Mouse (Mus musculus) right cerebral cortex, postnatal 4 days (tissue): Measurements from ENCODE around the gene Wnt16.
"Not testable (repeated sequence)": the region's sequence is repeated elsewhere in the genome, so short reads cannot be mapped to it uniquely, and the experiment has no call there.

Experiments
- DNase-seq: peaks from one replicate; pipeline ENCODE4 v3.0.0-alpha.2; 2022

Gene Wnt16

DNA sequence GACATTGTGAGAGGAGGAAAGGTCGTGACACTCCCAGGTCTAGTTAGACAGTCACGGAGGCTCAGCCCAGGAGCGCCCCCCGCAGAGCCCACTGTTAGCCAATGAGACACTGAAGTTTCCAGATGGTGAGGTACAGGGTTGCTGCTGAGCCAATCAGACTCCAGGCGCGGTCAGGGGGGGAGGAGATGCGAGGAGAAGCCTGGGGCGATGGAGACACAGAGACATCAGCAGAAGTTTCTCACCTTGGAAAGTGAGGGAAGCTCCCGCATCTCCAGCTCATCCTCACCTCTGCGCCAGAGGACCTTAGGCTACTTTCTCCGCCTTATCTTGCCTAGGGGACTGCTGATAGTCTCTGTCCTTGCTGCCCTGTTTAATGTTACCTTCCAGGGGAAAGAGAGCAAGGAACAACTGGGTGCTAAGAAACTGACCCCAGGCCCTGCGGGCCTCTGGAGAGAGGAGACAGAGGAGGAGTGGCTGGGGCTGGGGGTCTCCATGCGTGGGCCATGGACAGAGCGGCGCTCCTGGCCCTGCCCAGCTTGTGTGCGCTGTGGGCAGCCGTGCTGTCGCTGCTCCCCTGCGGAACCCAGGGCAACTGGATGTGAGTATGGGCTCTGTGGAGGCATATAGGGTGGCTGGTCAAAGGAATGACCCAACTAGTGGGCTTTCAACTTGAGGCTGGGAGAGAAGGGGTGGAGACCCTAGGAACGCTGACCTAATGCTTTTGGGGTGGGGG is at the start of gene Wnt16:
Wnt16 (plus strand) TSS at position 224 of the 733 bp plus-strand sequence.
- peak; percentile 24 for DNase-seq

DNA sequence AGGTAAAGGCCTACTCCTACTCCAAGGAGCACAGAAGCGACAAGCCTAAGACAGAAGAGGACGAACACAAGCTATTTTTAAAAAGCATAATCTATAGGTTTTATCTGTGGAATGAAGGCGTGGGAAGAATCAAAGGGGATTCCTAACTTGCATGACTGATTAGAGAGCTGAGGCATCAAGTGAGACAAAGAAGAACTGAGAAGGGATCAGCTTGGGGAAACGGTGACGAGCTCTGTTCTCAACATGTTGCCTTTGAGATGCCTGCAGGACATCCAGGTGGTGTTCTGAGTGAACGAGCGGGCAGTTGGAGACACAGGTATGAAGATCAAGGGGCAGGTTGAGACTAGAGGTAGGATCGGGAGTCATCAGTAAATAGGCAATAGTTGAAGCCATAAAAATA is 44.7 kb upstream of the Wnt16 start:
- DNase-seq, result no peak

DNA sequence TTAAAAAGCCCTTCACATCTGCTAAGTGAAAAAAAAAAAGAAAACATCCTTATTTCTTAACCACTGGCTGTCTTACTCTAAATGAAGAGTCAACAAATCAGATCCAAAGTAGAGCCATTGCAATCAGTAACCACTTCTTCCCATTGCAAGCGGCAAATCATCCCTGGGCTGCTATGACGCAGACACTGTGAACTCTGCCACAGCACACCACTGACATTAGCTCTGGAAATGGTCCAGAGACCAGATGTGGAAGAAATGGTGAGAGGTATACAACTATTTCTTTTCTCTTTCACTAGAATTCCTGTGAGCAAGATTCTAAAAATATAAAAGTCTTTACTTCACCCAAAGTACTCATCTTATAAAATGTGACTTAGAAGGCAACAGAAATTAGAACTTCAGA is 41.3 kb upstream of the Wnt16 start:
- no peak for DNase-seq

DNA sequence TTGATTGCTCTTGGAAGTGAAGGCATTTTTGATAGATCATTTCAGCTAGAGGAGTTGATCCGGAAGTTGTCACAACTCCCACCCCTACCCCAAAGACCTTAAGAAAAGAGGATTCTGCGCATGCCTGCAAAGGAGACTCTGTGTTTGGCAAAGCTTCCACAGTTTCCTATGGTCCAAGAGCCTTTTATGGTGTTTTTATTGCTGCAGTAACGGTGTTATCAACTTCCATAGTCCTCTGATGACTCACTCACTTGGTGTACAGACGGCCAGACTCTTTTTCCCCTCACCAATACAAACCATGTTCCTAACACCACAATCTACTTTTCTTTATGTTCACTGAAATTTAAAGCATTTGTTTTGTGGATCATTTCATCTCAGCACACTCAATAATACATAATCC is 29.2 kb upstream of the Wnt16 start:
- no peak for DNase-seq

DNA sequence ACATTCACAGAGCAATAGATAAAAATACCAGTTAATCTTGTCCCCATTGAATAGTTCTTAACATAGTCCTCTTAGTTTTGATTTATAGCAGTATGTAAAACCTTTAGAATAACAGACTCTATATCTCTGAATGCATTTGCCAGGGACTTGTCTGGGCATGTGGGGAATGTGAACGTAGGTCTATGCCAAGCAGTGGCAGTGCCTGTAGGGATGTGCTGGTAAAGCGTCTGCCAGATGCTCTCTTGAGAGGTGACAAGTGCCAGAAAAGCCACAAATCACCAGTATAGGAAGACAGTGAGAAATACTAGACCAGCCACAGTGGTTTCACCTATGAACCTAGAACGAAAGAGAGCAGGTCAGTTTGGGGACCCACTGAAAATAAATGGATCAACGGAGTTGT is 25.5 kb upstream of the Wnt16 start:
- no peak for DNase-seq

DNA sequence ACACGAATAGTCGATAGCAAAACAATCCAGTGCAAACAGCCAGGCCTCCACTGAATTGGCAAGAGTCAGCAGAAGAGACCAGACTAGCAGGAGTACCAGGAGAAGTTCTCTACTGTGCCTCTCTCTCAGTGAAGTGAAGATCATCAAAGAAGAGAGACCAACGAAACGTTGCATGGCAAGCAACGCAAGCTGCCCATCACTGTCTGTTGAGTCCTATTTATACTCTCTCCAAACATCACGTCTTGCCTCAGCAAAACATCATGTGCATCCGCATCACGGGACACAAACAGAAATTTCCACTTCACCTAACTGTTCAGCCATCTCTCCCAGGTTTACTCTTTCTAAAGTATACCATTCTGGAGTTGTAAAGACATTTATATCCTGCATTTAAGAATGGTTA is 23.9 kb upstream of the Wnt16 start:
- not testable (repeated sequence) for DNase-seq

DNA sequence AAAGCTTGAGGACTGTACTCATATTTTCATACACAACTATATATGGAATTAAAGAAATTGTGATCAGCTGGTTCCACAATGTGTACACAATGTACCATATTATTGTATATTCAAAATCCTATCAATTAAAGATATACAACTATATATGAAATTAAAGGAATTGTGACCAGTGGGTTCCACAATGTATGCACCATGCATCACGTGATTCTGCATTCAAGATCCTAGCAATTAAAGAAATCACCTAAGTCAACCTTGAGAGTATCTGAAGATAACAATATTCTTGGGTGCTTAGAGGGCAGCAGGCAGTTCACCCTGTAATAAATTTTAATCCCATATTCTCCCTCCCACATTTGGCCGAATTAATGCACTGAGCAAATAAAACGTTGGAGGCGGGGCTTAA is 22.0 kb upstream of the Wnt16 start:
- no peak for DNase-seq

DNA sequence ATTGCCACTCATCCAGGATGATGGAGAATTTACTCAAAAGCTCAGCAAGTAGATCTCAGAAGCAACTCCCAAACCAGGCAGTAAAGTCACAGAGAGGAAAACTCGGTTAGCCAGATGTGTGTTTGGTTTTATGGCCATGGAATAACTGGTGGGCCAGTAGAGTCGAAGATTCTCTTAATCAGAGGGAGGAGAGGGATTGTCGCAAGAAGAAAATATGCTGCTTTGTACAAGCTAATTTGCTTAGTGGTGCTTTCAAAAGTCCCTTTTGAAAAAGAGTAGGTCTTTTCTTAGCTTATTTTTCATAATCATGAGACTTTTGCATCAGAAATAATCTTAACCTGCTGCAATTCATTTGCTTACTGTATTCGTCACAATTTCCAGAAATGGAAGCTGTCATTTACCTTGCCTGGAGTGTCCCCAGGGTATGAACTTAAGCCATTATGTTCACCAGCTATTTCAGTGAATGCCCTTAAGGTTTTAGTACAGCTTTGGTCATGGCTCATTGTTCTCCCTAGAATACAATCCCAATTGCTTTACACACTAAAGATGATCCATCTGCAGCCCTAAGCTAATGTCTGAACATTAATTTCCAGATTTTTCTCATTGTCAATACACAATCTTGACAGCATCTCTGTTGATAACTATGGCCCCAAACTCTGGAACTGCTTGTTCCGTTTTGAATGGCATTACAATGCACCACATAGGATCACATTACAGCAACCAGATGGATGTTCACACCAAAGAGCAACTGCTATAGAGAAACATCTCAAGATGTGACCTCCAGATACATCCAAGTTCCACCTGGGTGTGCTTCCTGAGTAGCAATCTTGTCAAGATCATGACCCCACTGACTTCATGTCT is 20.0 kb upstream of the Wnt16 start:
- no peak for DNase-seq

DNA sequence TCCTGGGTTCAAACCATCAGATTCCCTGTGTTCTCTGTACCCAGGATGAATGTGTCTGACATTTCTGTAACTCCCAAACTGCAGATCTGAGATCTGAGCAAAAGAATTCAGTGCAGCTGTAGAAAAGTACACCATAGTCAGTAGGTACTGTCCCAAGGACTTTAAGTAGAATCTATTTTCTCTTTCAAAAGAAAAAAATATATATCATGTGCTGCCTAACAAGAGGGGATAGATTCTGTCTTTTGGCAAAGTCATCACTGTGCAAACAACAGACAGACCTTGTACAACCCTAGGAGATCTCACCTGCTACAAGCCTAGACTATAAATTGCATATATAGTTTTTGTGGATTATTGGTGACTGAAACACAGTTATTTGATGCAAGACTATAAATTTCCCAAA is 19.4 kb upstream of the Wnt16 start:
- no peak for DNase-seq

DNA sequence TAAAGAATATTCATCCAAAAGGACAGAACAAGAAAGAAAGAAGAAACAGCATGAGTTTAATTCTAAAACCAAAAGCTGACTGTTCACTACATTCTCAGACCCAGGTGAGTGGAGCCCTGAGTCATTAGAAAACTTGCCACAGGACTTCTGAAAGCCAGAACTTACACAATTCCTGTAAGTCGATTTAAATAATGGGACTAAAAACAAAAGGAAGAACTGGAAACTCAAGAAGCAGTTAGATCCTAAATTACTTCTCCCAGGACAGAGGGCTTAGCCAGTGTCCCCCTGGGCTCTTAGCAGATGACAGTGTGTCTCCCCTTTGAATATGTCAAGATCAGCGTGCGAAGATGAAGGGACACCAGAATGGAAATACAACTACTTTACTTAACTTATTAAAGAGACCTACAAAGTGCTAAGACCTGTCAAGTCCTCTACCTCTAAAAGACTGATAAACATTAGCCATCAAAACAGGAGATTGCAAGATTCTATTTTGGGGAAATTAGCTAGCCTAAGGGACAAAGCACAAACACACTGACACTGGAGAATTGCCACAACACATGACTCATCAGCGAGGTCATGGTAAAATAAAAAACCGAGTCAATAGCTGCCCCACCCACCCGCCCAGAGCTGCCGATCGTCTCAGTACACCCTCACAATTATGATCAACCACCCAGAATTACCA is 18.0 kb upstream of the Wnt16 start:
- DNase-seq, result no peak

DNA sequence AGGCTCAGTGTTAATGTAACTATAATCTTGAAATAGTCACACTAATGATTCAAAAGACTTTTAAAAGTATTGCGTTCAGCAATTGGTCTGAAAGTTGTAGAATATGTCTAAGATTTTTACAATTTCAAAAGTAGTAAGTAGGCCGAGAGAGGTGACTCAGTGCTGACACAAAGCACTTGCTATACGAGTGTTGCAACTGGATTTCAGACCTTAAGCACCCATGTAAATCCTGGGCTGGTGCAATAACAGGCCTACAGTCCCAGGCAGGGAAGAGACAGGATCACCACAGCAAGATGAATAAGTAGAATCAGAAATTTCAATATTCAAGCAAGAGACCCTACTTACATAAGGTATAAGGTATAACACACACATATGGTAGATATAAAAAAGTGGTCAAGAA is 10.1 kb upstream of the Wnt16 start:
- DNase-seq, result no peak

DNA sequence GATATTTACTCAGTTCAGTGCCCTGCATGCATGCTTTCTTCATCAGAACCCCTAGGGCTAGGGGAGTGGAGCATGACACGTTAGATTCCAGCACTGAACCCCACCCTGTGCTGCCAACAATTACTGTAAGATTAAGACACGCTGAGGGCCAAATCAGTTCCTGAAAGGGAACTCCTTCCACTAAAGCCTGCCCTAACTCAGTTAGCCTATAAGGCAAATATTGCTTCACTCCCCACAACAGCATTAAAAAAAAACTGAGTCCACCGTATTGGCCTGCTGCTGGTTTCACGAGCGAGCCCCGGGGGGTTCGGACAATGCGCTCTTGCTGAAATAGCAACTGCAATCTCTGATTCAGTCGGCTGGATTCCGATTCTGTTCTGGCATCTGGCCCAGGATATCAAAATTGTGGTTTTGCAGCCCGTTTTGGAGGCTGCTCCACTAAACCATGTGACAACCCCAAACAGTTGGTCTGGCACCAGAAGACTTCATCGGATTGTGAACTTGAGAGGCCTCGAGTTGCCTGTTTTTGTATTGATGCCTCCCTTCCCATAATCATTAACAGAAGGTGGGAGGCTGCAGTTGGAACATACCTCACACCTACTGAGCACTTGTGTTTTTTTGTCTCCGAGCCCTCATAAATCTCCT is 7.7 kb upstream of the Wnt16 start:
- peak; percentile 35 for DNase-seq

DNA sequence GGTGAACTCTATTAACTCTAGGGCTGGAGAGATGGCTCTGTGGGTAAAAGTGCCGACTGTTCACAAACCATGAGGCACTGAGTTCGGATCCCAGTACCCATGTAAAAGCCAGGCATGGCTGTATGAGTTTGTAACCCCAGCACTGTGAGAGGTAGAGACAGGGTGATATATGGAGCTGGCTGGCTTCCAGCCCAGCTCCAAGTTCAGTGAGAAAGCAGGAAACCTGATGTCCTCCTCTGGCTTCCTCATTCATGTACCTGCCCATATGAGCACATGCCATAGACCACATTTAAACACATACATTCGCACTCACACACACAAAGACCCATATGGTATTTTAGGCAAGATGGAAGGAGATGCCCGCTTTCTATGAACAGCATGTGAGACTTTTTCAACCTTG is 5.6 kb upstream of the Wnt16 start:
- DNase-seq, result no peak

DNA sequence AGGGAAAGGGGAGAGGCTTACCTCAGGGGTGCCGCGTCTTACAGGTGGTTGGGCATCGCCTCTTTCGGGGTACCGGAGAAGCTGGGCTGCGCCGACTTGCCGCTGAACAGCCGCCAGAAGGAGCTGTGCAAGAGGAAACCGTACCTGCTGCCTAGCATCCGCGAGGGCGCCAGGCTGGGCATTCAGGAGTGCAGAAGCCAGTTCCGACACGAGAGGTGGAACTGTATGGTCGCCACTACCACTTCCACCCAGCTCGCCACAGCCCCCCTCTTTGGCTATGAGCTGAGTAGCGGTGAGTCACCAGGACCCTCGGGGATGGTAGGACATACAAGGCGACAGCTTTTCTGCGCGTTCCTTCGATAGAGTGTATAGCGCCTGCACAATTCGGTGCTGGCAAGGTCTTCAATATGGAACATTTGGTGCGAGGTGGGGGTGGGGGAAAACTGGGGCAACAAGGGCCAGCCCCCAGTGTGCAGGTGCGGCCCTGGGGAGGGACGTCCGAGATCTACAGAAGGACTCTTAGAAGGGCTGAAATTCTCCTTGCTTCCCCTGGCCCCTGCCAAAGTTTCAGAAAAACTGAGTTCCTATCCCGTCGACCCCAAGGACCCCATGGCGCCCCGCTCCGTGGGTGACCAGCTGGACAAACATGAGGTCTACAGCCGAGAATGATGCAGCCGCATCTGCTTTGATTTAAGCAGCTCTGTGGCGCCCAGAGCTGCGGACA is 872 bp downstream of the Wnt16 start:
- peak; percentile 53 for DNase-seq

DNA sequence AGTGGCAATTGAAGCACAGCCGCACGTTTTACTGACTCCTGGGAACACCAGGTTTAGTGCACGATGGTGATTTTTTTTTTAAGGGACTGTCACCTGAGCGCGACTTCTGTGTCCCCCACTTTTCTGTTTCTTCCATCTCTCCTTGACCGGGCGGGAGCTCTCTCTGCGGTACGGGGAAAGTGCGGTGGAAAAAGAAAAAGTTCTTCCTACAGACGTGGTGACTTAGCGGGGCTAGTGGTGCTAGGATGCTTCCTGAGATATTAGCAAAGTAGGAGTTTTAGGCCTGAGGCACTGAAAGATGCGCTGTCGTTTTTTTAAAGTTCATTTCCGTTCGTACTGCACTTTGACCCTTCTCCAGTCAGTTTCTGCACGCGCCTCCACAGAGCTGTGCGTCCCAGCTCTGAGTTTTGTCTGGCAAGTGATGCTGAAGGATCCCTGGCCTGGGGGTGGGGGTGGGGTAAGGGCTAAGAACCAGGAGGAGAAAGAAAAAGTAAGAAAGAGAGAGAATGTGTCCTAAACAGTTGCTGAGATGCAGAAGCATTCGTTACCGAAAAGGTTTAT is 1.5 kb downstream of the Wnt16 start:
- DNase-seq, result no peak

DNA sequence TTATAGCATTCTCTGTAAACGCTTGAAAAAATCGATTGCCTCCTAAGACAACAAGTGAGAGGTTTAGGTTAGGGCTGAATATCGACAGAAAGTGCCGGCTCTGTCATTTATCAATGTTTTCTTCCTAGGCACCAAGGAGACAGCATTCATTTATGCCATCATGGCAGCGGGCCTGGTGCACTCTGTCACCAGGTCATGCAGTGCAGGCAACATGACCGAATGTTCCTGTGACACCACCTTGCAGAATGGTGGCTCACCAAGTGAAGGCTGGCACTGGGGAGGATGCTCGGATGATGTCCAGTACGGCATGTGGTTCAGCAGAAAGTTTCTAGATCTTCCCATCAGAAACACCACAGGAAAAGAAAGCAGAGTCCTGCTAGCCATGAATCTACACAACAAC is 2.8 kb downstream of the Wnt16 start:
- no peak for DNase-seq

DNA sequence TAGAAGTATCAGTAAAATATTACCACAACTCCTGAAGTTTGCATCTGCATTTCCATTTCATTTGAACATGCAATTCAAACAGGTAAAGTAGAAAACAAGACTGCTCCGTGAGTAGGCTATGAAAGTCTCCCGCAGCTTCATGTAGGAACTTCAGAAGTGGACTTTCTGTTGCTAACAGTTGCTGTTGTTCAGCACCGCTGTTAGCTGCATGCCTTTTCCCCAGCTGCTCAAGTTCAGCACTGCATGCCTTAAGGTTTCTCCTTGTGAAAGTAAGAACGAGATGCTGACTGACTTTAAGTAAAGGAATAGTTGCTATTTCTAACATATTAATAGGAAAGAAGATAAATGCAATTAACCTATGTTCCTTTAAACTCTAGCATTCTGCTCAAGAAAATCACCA is 4.0 kb downstream of the Wnt16 start:
- DNase-seq, result no peak

DNA sequence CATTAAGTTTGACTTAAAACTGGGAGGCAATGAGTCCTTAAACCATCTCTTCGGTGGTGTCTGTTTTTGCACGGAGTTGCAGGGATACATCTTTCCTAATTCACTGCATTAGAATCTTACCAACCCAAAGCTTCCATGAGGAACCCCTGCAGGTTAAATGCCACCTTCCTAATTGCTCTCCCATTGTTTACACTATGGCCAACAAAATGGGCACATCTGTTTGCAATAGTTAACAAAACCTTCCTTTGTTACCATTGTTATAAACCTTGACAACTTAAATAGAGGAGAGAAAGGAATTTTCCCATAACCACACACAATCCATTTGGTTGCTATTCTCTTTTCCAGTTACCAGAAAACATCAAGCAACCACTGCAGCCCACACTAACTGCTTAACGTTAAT is 5.9 kb downstream of the Wnt16 start:
- no peak for DNase-seq

DNA sequence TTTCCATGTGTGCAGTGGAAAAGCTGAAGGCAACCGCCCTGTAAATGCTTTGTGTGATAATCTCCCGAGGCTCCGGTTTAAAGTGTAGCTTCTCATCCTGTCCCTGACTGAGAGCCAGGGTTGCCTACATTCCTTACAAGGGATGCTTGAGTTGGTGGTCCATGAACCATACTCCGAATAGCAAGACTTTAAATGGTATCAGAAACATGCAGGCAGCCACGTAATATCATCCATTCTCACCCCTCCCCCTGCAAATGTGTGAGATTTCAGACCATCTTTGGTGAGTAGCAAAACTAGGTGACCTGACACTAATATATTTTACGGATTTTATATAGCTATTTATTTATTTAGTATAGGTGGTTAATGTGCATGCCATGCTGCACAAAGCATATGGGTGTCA is 9.0 kb downstream of the Wnt16 start:
- no peak for DNase-seq

DNA sequence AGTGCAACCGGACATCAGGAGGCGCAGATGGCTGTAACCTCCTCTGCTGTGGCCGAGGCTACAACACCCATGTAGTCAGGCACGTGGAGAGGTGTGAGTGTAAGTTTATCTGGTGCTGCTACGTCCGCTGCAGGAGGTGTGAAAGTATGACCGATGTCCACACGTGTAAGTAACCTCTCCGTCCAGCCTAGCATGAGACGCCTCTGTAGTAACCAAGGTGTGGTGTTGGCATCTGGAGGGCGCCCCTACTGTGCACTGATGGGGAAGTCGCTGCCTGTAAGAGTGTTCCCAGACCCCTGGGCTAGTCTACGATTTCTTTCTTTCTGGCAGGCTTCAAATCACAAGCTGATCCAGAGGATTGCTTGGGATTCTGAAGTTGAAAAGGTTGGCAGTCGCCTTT is 10.0 kb downstream of the Wnt16 start:
- DNase-seq, result no peak

DNA sequence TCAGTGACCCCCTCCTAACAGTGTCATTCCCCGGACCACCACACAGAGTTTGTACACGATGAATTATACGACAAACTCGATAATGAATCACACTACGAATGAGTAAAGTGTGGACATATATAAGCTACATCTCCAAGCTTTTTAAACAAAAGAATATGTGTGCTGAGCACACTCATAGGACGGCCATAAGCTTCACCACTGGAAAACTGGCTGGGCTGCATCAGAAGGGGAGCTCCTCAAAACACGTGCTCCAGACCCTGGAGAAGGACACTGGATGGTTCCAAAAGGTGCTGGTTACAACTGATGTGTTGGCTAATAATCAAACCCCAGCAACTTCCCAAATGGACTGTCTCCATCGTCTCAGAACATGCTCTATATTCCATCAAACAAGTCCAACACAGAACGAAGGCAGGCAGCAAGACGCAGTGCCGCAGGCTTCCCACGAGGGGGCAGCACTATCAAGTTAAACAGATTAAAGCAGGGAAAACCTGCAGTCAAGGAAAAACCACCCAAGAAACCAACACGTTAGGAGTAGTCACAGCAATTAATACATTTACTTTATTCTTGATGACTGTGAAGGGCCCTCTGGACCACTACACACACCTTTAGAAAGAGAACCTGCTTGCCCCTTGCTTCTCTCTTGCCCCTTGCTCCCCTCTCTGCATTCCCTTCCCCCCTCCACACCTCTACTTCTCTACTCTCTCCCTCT is 37.5 kb downstream of the Wnt16 start:
- peak; percentile 91 for DNase-seq

DNA sequence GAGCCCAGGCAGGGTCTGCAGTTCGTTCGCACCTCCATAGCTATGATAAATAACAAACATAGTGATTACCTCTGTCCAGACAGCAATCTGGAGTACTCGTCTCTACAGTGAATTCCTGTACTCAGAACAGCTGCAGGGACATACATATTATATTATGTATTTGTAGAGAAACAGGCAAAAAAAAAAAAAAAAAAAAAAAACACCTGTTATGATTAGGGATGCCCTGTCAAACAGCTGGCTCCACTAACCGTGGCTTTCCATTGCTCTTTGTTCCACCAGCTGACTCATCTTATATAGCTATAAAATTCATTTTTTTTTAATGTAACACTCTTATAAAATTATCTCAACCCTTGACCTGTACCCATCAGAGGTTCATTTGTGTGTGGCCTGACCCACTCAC is 38.3 kb downstream of the Wnt16 start:
- no peak for DNase-seq
